Mouse (Mus musculus) testis, adult 2 months (tissue): ENCODE measurements around the gene Brms1l.

ENCODE experiments used
- CTCF ChIP-seq: fragments of 200-500 bp; IDR thresholded peaks from 2 replicates; pipeline ENCODE4 v1.5.1; 2012; ENCODE audit warnings: low read depth, mild to moderate bottlenecking, inconsistent platforms, low read length, moderate library complexity; ENCODE audit not compliant: control insufficient read depth, insufficient read depth, insufficient replicate concordance
- POLR2A ChIP-seq: fragments of 200-500 bp; IDR thresholded peaks from 2 replicates; pipeline ENCODE4 v1.6.1; 2012; ENCODE audit warnings: low read depth, mild to moderate bottlenecking, inconsistent platforms, low read length, moderate library complexity; ENCODE audit not compliant: control insufficient read depth

DNA sequence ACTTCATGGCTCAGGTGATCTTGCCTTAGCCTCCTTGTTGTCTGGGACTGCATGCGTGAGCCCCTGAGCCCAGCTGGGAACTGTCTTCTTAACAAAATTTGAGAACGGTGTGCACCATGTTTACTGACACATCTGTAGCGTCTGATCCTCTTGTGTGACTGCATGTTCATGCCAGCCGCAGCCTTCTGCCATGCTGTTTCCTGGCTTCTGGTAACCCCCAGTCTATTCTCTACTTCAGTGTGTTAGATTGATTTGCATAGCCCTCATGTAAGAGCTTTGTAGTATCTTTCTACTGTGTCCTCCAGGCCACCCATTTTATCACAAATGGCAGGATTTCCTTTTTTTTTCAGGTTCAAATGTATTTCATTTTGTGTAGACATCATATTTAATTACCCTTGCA, 11.7 kb downstream of the Brms1l start:
- TF ChIP-seq CTCF (no peak), POLR2A (no peak)
